Mouse (Mus musculus): ENCODE measurements around the gene Calcb. TPM values are rescaled to one million over a fixed set of nuclear protein-coding genes. Genes with fewer than 3 reads are reported as not detected.
A peak's percentile ranks its signal among the peaks of the same experiment; 100 is the strongest.
"Not testable (repeated sequence)": the region's sequence is repeated elsewhere in the genome, so short reads cannot be mapped to it uniquely, and the experiment has no call there.

Gene Calcb
- polyA plus RNA-seq, 1 experiment from 2014 or later = 0.16 TPM

DNA sequence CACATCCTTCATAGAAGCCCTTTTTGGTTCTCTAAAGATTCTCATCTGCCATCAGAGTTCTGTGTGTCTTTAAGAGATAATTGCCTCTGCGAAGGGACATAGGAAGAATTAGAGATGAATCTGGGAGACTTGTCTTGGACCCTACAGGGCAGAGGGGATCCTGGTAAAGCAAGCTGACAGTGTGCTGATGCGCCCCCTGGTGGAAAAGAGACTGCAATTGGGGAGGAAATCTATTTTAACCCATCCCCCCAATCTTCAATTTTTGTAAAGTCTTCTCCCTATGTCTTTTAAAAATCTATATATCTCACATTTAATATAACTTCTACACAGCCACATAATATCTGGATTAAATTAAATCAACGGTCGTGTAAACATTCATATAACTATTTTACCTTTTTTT lies 11.3 kb downstream of the Calcb start:
- not testable (repeated sequence) for H3K36me3 ChIP-seq (ENCODE audit: insufficient read depth, low read length); ATAC-seq (ENCODE audit: low FRiP score, low TSS enrichment); H3K27me3 ChIP-seq (ENCODE audit: insufficient read depth, low read length); H3K27ac ChIP-seq (ENCODE audit: low read length); H3K4me1 ChIP-seq (ENCODE audit: insufficient read depth, low read length); H3K9ac ChIP-seq (replicated peaks; ENCODE audit: low read length); H3K9me3 ChIP-seq (ENCODE audit: low read length); H3K4me3 ChIP-seq (ENCODE audit: low read length); H3K4me2 ChIP-seq (replicated peaks; ENCODE audit: low read depth, low read length)
- 66% methylated on average over 4 of the region's 4 CpGs for WGBS

DNA sequence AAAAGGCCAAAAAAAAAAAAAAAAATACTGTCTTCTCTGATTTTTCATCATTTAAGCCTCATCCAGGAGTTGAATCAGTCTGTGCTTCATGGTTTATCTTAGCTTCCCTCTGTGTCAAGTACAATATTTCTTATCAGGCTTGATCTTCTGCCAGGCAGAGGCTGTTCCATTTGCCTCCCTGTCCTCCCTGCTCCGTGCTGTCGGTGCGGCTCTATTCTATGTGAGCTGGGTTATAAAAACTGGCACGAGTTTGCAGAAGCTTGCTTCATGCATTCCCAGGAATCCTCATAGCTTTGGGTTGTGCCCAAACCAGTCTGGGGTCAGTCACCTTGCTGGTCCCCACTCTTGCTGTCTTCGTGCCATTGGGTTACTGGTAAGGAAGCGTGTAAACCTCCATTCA lies 12.7 kb downstream of the Calcb start:
- Histone ChIP-seq H3K36me3 (ENCODE audit: insufficient read depth, low read length) (no peaks in the 10 kb centered on the region), H3K4me3 (ENCODE audit: low read length) (no peak overlapping the region), H3K27ac (ENCODE audit: low read length) (no peak overlapping the region), H3K4me2 (replicated peaks; ENCODE audit: low read depth, low read length) (no peak overlapping the region), H3K4me1 (ENCODE audit: insufficient read depth, low read length) (no peaks in the 10 kb centered on the region), H3K9me3 (ENCODE audit: low read length) (no peaks in the 10 kb centered on the region), H3K9ac (replicated peaks; ENCODE audit: low read length) (no peak overlapping the region), H3K27me3 (ENCODE audit: insufficient read depth, low read length) (no peaks in the 10 kb centered on the region)
- no peak for ATAC-seq (ENCODE audit: low FRiP score, low TSS enrichment)
- WGBS = 76% methylated on average over 6 of the region's 6 CpGs

DNA sequence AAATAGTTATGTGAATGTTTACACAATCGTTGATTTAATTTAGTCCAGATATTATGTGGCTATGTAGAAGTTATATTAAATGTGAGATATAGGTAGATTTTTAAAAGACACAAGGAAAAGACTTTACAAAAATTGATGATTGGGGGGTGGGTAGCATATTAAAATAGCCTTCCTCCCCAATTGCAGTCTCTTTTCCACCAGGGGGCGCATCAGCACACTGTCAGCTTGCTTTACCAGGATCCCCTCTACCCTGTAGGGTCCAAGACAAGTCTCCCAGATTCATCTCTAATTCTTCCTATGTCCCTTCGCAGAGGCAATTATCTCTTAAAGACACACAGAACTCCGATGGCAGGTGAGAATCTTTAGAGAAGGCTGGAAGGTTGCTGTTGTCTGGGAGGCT lies 13.3 kb downstream of the Calcb start:
- not testable (repeated sequence) for H3K36me3 ChIP-seq (ENCODE audit: insufficient read depth, low read length); H3K27ac ChIP-seq (ENCODE audit: low read length); H3K9me3 ChIP-seq (ENCODE audit: low read length); H3K9ac ChIP-seq (replicated peaks; ENCODE audit: low read length); H3K4me2 ChIP-seq (replicated peaks; ENCODE audit: low read depth, low read length); H3K4me1 ChIP-seq (ENCODE audit: insufficient read depth, low read length); H3K27me3 ChIP-seq (ENCODE audit: insufficient read depth, low read length); H3K4me3 ChIP-seq (ENCODE audit: low read length); ATAC-seq (ENCODE audit: low FRiP score, low TSS enrichment)
- 42% methylated on average over 4 of the region's 4 CpGs for WGBS

DNA sequence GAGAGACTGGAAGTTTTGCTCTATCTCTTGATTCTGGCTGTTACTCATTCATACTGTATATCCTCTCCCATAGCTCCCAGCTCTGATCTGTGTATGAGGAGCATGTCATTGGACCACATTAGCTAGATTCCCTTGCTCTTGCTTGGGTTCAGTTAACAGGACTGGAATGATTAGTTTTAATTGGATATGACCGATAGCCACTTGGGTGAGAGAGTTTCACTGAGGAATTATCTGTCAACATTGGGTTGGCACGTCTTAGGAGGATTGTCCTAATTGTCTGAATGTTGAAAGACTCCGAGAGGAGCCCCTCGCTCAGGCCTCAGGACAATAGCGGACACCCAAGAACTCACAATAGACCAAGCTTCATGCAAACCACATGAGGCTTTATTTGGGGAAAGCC lies 17.8 kb downstream of the Calcb start:
- no peaks in the 10 kb centered on the region for H3K4me1 ChIP-seq (ENCODE audit: insufficient read depth, low read length)
- H3K27ac ChIP-seq (ENCODE audit: low read length) = no peak overlapping the region
- no peak overlapping the region for H3K4me3 ChIP-seq (ENCODE audit: low read length)
- ATAC-seq (ENCODE audit: low FRiP score, low TSS enrichment) = no peak
- H3K27me3 ChIP-seq (ENCODE audit: insufficient read depth, low read length) = no peaks in the 10 kb centered on the region
- no peak overlapping the region for H3K9ac ChIP-seq (replicated peaks; ENCODE audit: low read length)
- no peaks in the 10 kb centered on the region for H3K36me3 ChIP-seq (ENCODE audit: insufficient read depth, low read length)
- 84% methylated on average over 5 of the region's 5 CpGs for WGBS
- H3K4me2 ChIP-seq (replicated peaks; ENCODE audit: low read depth, low read length) = no peak overlapping the region
- H3K9me3 ChIP-seq (ENCODE audit: low read length) = no peaks in the 10 kb centered on the region

DNA sequence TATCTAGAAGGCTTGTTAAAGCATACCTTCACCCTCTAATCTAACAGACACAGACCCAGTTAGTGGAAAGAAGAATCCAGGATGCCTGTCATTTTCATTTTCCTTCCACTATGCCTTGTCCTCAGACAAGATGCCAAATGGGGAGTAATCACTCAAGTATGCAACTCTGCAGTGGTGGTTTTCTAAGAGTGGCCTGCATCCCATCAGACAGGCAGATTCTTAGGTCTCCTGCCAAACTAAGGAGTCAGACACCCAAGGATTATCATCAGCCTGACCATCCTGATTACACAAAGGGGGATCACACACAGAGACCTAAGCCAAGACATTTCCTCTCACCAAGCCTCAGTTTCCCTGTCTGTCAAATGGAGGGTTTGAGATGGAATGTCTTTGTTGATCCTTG lies 19.7 kb downstream of the Calcb start:
- no peak overlapping the region for H3K4me3 ChIP-seq (ENCODE audit: low read length)
- ATAC-seq (ENCODE audit: low FRiP score, low TSS enrichment) = no peak
- no peaks in the 10 kb centered on the region for H3K4me1 ChIP-seq (ENCODE audit: insufficient read depth, low read length)
- H3K36me3 ChIP-seq (ENCODE audit: insufficient read depth, low read length) = no peaks in the 10 kb centered on the region
- H3K9me3 ChIP-seq (ENCODE audit: low read length) = no peaks in the 10 kb centered on the region
- H3K27me3 ChIP-seq (ENCODE audit: insufficient read depth, low read length) = no peaks in the 10 kb centered on the region
- H3K4me2 ChIP-seq (replicated peaks; ENCODE audit: low read depth, low read length) = no peak overlapping the region
- H3K27ac ChIP-seq (ENCODE audit: low read length) = no peak overlapping the region
- H3K9ac ChIP-seq (replicated peaks; ENCODE audit: low read length) = no peak overlapping the region

DNA sequence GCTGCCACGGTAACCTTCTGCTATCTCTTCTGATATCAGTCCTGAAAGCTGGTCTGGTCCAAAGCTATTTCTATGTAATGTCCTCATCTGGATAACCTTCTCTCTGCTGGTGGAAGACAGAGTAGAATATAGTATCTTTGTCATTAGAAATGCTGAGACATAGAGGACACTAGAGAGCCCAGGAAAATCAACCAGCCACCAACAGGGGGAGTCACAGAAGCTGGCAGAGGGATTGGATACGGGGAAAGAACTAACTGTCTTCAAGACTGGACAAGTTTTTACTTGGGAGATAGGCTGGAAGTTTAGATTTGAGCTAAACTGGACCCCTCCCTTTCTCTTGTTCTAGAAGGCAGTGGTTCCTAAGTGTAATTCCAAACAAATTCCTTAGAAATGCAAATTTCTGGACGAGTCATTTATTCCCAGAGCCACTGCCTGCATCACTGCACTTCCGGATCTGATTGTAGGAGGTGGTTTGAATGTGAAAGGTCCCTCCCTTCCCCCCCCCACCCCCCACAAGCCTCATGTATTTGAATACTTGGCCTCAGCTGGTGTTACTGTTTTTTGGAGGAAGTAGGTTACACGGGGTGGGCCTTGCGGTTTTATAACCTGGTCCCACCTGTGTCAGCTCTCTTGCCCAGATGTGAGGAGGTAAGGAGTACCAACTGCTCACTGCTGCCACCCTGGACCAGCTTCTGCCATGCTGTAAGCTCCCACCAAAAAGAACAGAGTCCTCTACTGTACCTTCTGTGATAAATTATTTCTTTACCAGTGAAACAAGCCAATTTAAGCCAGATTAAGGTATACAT lies 22.1 kb downstream of the Calcb start:
- H3K4me3 ChIP-seq (ENCODE audit: low read length) = no peak overlapping the region
- 36% methylated on average over 6 of the region's 6 CpGs for WGBS
- no peaks in the 10 kb centered on the region for H3K36me3 ChIP-seq (ENCODE audit: insufficient read depth, low read length)
- no peak overlapping the region for H3K9ac ChIP-seq (replicated peaks; ENCODE audit: low read length)
- H3K27me3 ChIP-seq (ENCODE audit: insufficient read depth, low read length) = no peaks in the 10 kb centered on the region
- no peaks in the 10 kb centered on the region for H3K4me1 ChIP-seq (ENCODE audit: insufficient read depth, low read length)
- no peak overlapping the region for H3K27ac ChIP-seq (ENCODE audit: low read length)
- no peak overlapping the region for H3K4me2 ChIP-seq (replicated peaks; ENCODE audit: low read depth, low read length)
- no peaks in the 10 kb centered on the region for H3K9me3 ChIP-seq (ENCODE audit: low read length)
- no peak; the same call in 1 of the 2 replicates for ATAC-seq (ENCODE audit: low FRiP score, low TSS enrichment)

DNA sequence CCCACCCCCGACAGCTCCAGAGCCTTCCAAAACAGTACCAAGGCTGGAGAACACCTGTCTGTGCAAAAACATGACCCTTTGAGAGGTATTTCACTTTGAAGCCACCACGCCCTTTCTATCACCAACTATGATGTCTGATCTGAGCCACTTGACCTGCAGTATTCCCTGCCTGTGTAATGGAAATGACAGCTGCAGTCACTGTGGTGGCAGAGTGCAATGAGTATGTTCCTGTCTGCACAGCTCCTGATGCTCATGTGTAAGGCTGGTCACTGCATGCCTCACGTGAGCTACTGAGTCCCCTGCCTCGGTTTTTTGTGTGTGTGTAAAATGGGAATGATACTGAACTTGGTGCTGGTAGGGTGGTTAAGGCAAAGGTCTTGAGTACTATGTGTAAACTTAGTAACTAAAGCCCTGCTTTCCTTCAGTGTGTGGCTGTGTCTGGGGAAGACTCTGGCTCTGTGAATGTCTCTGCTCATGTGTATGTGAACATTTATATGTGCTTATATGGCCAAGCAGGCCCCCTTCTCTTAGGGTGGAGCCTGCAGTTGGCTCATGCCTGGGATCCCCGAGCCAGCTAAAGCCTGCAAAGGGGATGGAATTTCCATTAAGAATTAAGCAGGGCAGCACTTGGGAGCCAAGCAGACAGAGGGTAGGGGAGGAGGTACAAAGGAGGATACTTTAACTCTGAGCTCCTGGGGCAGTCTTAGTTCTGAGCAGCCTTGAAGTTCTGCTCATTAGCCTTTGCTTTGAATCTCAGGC lies 24.8 kb downstream of the Calcb start, which contains the start of gene Insc:
TSS of gene Insc (plus strand) at position 673 of the 759 bp plus-strand sequence.
- no peaks in the 10 kb centered on the region for H3K27me3 ChIP-seq (ENCODE audit: insufficient read depth, low read length)
- no peak within 1 kb of the TSS for H3K9ac ChIP-seq (replicated peaks; ENCODE audit: low read length)
- H3K4me3 ChIP-seq (ENCODE audit: low read length) = no peak within 1 kb of the TSS
- H3K4me2 ChIP-seq (replicated peaks; ENCODE audit: low read depth, low read length) = no peak within 1 kb of the TSS
- WGBS = 78% methylated on average over 5 of the region's 5 CpGs
- H3K27ac ChIP-seq (ENCODE audit: low read length) = no peak within 1 kb of the TSS
- H3K36me3 ChIP-seq (ENCODE audit: insufficient read depth, low read length) = no peaks in the 10 kb centered on the region
- ATAC-seq (ENCODE audit: low FRiP score, low TSS enrichment) = no peak
- no peaks in the 10 kb centered on the region for H3K4me1 ChIP-seq (ENCODE audit: insufficient read depth, low read length)
- no peaks in the 10 kb centered on the region for H3K9me3 ChIP-seq (ENCODE audit: low read length)

DNA sequence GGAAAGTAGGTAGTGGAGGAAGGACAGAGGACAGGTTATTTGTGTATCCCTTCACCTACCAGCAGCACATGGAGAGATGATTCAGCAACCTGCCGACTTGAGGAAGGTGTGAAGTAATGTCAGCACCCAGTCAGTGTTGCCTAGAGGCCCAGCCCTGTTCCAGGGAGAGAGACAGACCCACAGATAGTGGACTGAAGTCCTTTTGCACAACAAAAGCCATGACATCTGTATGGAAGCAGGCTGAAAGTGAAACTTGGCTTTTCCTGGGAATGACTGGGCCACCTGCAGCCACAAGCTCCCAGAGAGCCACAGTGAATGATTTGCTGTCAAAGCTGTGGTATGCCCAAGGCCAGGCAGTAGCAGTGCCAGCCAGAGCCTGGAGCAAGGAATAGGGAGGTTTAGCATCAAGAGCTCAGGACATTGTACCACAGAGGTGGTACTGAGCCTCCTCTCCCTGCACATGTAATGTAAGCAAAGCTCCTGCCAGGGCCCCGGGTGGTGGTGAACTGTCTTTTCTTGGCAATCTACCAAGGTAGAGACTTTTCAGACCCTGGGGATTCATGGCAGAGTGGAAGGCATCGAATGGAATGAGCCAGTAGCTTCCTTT lies 26.3 kb downstream of the Calcb start:
- no peaks in the 10 kb centered on the region for H3K27me3 ChIP-seq (ENCODE audit: insufficient read depth, low read length)
- no peaks in the 10 kb centered on the region for H3K36me3 ChIP-seq (ENCODE audit: insufficient read depth, low read length)
- no peaks in the 10 kb centered on the region for H3K4me1 ChIP-seq (ENCODE audit: insufficient read depth, low read length)
- no peak overlapping the region for H3K9ac ChIP-seq (replicated peaks; ENCODE audit: low read length)
- no peak for ATAC-seq (ENCODE audit: low FRiP score, low TSS enrichment)
- H3K4me2 ChIP-seq (replicated peaks; ENCODE audit: low read depth, low read length) = no peak overlapping the region
- no peak overlapping the region for H3K4me3 ChIP-seq (ENCODE audit: low read length)
- 64% methylated on average over 3 of the region's 3 CpGs for WGBS
- no peak overlapping the region for H3K27ac ChIP-seq (ENCODE audit: low read length)
- no peaks in the 10 kb centered on the region for H3K9me3 ChIP-seq (ENCODE audit: low read length)

DNA sequence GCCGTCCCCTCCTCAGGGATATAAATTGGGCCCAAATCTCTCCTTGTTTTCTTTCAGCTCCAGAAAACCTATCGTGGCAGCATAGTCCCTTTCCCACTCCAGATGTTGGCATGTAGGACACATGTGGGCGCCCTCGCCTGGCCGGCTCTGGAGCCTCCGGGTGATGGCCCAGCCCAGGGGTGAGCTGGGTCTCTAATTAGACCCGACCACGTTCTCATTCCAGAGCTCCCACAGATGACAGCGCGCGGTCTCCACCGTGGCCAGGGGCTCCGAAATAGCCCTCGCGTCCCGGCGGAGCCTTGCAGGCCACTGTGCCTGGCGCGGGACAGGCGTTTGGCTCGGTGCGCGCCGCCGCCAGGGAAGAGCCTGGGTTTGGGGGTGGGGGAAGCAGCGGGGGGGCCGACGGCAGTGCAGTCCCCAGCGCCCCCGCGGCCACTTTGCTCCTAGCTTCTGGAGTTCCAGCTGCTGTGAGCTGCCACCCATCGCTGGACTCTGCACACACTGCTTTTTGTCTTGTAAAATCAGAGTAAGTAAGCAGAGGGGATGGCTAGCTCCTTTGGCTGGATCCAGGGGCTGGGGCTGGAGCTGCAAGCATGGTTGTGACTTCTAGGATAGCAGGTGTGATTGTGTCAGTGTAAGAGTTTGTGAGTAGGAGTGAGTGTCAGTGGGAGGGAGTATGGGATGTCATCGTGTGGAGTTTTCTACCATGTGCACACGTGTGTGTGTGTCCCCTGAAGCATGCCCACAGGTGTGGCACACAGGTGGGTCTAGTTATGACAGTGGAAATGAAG lies 27.2 kb downstream of the Calcb start:
- Histone ChIP-seq H3K27ac (ENCODE audit: low read length) (no peak overlapping the region), H3K4me2 (replicated peaks; ENCODE audit: low read depth, low read length) (peak overlapping the region; percentile 64), H3K27me3 (ENCODE audit: insufficient read depth, low read length) (no peaks in the 10 kb centered on the region), H3K4me1 (ENCODE audit: insufficient read depth, low read length) (no peaks in the 10 kb centered on the region), H3K9ac (replicated peaks; ENCODE audit: low read length) (0 out of 2 replicates have a peak overlapping the region, but pooled peaks have one; percentile 12), H3K4me3 (ENCODE audit: low read length) (peak overlapping the region; percentile 36), H3K36me3 (ENCODE audit: insufficient read depth, low read length) (no peaks in the 10 kb centered on the region), H3K9me3 (ENCODE audit: low read length) (no peaks in the 10 kb centered on the region)
- 3% methylated on average over 34 of the region's 34 CpGs for WGBS
- ATAC-seq (ENCODE audit: low FRiP score, low TSS enrichment) = peak; percentile 76
